Comparison of ENCODE assay signal across 9 mouse cellular contexts in the genomic region with DNA sequence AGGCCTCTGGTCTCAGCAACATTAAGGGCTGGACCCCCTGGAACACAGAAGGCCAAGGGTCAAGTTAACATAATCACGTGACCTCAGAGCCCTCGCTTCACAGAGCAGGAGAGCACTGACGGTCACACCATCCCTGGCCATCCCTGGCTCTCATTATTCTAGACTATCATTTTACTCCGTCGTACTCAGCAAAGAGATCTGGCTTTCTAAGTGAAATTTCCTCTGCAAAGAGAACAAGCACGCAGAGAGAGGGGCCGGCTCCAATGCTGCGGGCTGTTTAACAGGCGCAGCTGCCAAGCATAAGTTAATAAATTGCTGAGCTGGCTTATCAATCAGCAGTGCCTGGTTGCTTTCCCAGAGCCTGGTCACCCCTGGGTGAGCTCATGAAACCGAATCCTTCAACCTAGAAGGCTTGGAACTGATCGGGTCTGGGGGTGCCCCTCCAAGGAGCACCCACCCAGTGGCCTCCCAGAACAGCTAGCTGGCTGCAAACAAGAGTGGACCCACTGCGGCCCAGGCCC. TPM values are rescaled to one million over a fixed set of nuclear protein-coding genes. Genes with fewer than 3 reads are reported as not detected.
A peak's percentile ranks its signal among the peaks of the same experiment; 100 is the strongest.
DNase-seq lines count a peak whose midpoint lies in the region; ATAC-seq and TF ChIP-seq lines count a peak whose summit lies in the region.
"Had no signal": no experiment of that assay in that cellular context is flagged by ENCODE, and none has a peak within 500 bp of the region (broad histone marks: within the 10 kb centered on the region; RNA-seq: fewer than 3 reads in every experiment).

No protein-coding gene starts in this region.

- no peak overlapping the region for H3K4me3 ChIP-seq in left cerebral cortex, adult 2 months
- no peak overlapping the region for H3K4me3 ChIP-seq in midbrain, embryonic 15.5 days

- no peak for ATAC-seq in midbrain, embryonic 15.5 days (replicated peaks)

- H3K9me3 ChIP-seq in midbrain, embryonic 15.5 days: no peaks in the 10 kb centered on the region

- DNase-seq in left cerebral cortex, adult 2 months (ENCODE audit: extremely low spot score in 1 of 2, low spot score in 2 of 2): no peak
- no peak for DNase-seq in left cerebral cortex, adult 18-20 months (ENCODE audit: low spot score in 2 of 2)
- DNase-seq in fibroblast of lung, adult 2 months (ENCODE audit: low read depth): peak; percentile 31
- peak; percentile 52 for DNase-seq in kidney, adult 18-20 months
- no peak for DNase-seq in heart, adult 8-10 months (ENCODE audit: low spot score)
- DNase-seq in spleen, postnatal 4 days (ENCODE audit: low spot score in 2 of 2): no peak
- DNase-seq in thymus, adult 18-20 months: no peak

- intact Hi-C loops in left cerebral cortex, adult 2 months (cut with DNase I): no loop called here

- TF ChIP-seq CTCF in left cerebral cortex, adult 2 months (IDR thresholded peaks at IDR 0.05): no peak

- peak overlapping the region; percentile 81 for H3K27ac ChIP-seq in left cerebral cortex, adult 2 months
- H3K27ac ChIP-seq in midbrain, embryonic 15.5 days: peak overlapping the region; percentile 22; the same call in 1 of the 2 replicates

- H3K36me3 ChIP-seq in midbrain, embryonic 15.5 days (replicated peaks): no peaks in the 10 kb centered on the region

- WGBS in midbrain, embryonic 15.5 days: 45% methylated on average over 12 of the region's 12 CpGs

- H3K27me3 ChIP-seq in midbrain, embryonic 15.5 days (replicated peaks): no peaks in the 10 kb centered on the region

- H3K9ac ChIP-seq in midbrain, embryonic 15.5 days: no peak overlapping the region

- H3K4me2 ChIP-seq in midbrain, embryonic 15.5 days: no peak overlapping the region

- H3K4me1 ChIP-seq in midbrain, embryonic 15.5 days: peaks cover 18% of the 10 kb centered on the region

RNA-seq across cellular contexts. Expression of a gene that starts 25.6 kb away (rescaled TPM):
- total RNA-seq in left cerebral cortex, adult 2 months (2021): 100 to 1,000 TPM; 421 to 422 TPM
- 100 to 1,000 TPM; 451 to 453 TPM for total RNA-seq in left cerebral cortex, adult 18-20 months (2021)
- 41.0 and 45.9 TPM in 2 replicates for polyA plus RNA-seq in midbrain, embryonic 15.5 days (2015; fragmentation: Nextera tagmentation; extraction: Ambion mirVana)
- under 1 TPM in 3 of 4 experiments, not detected in 1; 0.13 to 0.25 (median 0.14) TPM for total RNA-seq in heart, adult 8-10 months (2022)
- total RNA-seq: common myeloid progenitor, adult 5-6 weeks had no signal

RNA-seq across cellular contexts. Expression of a gene that starts 27.8 kb away (rescaled TPM):
- total RNA-seq in left cerebral cortex, adult 2 months (2021): 1 to 10 TPM; 3.7 to 5.4 TPM
- 1 to 10 TPM; 4.6 to 4.7 TPM for total RNA-seq in left cerebral cortex, adult 18-20 months (2021)
- 21.5 and 23.0 TPM in 2 replicates for polyA plus RNA-seq in midbrain, embryonic 15.5 days (2015; fragmentation: Nextera tagmentation; extraction: Ambion mirVana)
- total RNA-seq in heart, adult 8-10 months (2022): 1 to 10 TPM; 3.0 to 3.4 (median 3.3) TPM

RNA-seq across cellular contexts. Expression of a gene that starts 44.8 kb away (rescaled TPM):
- 10 to 100 TPM; 19.2 to 21.3 TPM for total RNA-seq in left cerebral cortex, adult 2 months (2021)
- total RNA-seq in left cerebral cortex, adult 18-20 months (2021): 10 to 100 TPM; 17.0 to 19.0 TPM
- 13.4 and 15.6 TPM in 2 replicates for polyA plus RNA-seq in midbrain, embryonic 15.5 days (2015; fragmentation: Nextera tagmentation; extraction: Ambion mirVana)
- total RNA-seq in heart, adult 8-10 months (2022): 1 to 10 TPM; 3.2 to 5.2 (median 4.4) TPM

Comparison
In these comparisons a context has a peak if more than half of its experiments do, and no peak if none do; other contexts are left out.
1. DNase-seq: peak in fibroblast of lung, adult 2 months (single experiment) and kidney, adult 18-20 months (single experiment); none in left cerebral cortex, adult 2 months (0 of 2), left cerebral cortex, adult 18-20 months (0 of 2), heart, adult 8-10 months (single experiment), spleen, postnatal 4 days (0 of 2) and thymus, adult 18-20 months (0 of 2).
2. RNA of a gene that starts 25.6 kb away (total RNA-seq): 451 to 453 TPM in left cerebral cortex, adult 18-20 months and 421 to 422 TPM in left cerebral cortex, adult 2 months; 0.13 to 0.25 TPM in heart, adult 8-10 months; every median in the first group is over 100 times any median in the second.